Mouse (Mus musculus) cerebellum, adult 2 months (tissue): ENCODE results near the gene Gas7. TPM values are rescaled to one million over a fixed set of nuclear protein-coding genes. Genes with fewer than 3 reads are reported as not detected.

Experiments
- DNase-seq, 2 experiments: peaks; one replicate each; pipeline ENCODE4 v3.0.0; 2021
- H3K27ac ChIP-seq: fragments of 200-500 bp; 2 replicates; pipeline ENCODE4 v1.5.1; 2012; ENCODE audit warnings: low read length, control low read depth, inconsistent platforms; ENCODE audit not compliant: insufficient read depth
- H3K27me3 ChIP-seq: fragments of 200-500 bp; 2 replicates; pipeline ENCODE4 v1.6.1; 2012; ENCODE audit warnings: inconsistent platforms, mild to moderate bottlenecking, low read length, moderate library complexity; ENCODE audit not compliant: control insufficient read depth, insufficient read depth
- H3K4me1 ChIP-seq: fragments of 200-500 bp; 2 replicates; pipeline ENCODE4 v1.6.1; 2011; ENCODE audit warnings: low read length; ENCODE audit not compliant: control insufficient read depth, insufficient read depth
- H3K4me3 ChIP-seq: fragments of 200-500 bp; replicated peaks from 2 replicates; pipeline ENCODE3; 2011; ENCODE audit warnings: mild to moderate bottlenecking, low read depth, low read length, control low read depth; ENCODE audit not compliant: insufficient read depth
- CTCF ChIP-seq: fragments of 200-500 bp; IDR thresholded peaks from 2 replicates; pipeline ENCODE4 v1.5.1; 2011; ENCODE audit warnings: low read depth, mild to moderate bottlenecking, control low read depth, low read length, moderate library complexity, borderline replicate concordance; ENCODE audit not compliant: insufficient read depth
- POLR2A ChIP-seq: fragments of 200-500 bp; IDR thresholded peaks from 2 replicates; pipeline ENCODE4 v1.6.1; 2011; ENCODE audit warnings: low read length, control low read depth, borderline replicate concordance; ENCODE audit not compliant: insufficient read depth
- WGBS: fragments of 180-500 bp; shearing (Covaris S2); methylation state at CpG from one replicate; pipeline ENCODE4 v1.1.7; 2018; 5-methylcytosine and 5-hydroxymethylcytosine counted together
- polyA plus RNA-seq: library from polyadenylated mRNA; depleted of rRNA; stranded (reverse); fragments of >200 nt; gene quantifications from 2 replicates; pipeline ENCODE4 v1.2.3, GENCODE M21; 2012

Gas7 gene
- polyA plus RNA-seq, 1 experiment, result 182 TPM

DNA sequence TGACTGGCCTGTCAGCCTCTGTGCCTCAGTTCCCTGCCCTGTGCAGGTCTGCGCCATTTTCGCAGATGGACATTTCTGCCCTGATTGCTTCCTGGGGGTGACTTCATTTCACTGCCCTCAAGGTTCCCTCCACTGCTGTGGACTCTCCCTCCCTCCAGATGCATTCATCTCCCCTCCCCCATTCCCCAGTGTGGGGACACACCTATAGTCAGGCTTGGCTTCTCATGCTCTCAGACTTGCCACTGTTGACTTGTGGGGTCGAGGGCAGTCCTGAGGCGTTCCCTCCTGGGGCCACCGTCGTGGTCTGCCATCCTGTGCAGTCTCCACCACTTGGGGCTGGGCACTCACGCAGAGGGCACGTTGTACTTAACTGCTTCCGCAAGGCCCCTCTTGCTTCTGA lies 201.6 kb downstream of the Gas7 start:
- Histone ChIP-seq H3K4me3 (peak overlapping the region; percentile 13), H3K4me1 (peaks cover 62% of the 10 kb centered on the region), H3K27ac (peak overlapping the region; percentile 87), H3K27me3 (no peaks in the 10 kb centered on the region)
- DNase-seq, result no peak
- TF ChIP-seq CTCF (no peak), POLR2A (0 out of 2 replicates have a peak, but pooled peaks have one; percentile 18)
- WGBS, result 55% methylated on average over 9 of the region's 9 CpGs

- TF ChIP-seq CTCF (peak; percentile 79), POLR2A (no peak)
- Histone ChIP-seq H3K27me3 (no peaks in the 10 kb centered on the region), H3K27ac (peak overlapping the region; percentile 87), H3K4me3 (peak overlapping the region; percentile 27), H3K4me1 (peaks cover 72% of the 10 kb centered on the region)
- WGBS, result 28% methylated on average over 11 of the region's 11 CpGs
- peak; percentile 69 to 76 for DNase-seq
These were observed 202.6 kb downstream of the Gas7 start for GRCm38 (mm10) chr11:67657685-67658382.

- H3K4me3 ChIP-seq, result no peak overlapping the region
- peak overlapping the region; percentile 83 for H3K27ac ChIP-seq
- no peak for TF ChIP-seq CTCF
- no peak for TF ChIP-seq POLR2A
- H3K27me3 ChIP-seq, result no peaks in the 10 kb centered on the region
- WGBS, result 87% methylated on average over 8 of the region's 8 CpGs
- no peak for DNase-seq
- peaks cover 82% of the 10 kb centered on the region for H3K4me1 ChIP-seq
These were observed 206.2 kb downstream of the Gas7 start for GRCm38 (mm10) chr11:67661465-67661864.

DNA sequence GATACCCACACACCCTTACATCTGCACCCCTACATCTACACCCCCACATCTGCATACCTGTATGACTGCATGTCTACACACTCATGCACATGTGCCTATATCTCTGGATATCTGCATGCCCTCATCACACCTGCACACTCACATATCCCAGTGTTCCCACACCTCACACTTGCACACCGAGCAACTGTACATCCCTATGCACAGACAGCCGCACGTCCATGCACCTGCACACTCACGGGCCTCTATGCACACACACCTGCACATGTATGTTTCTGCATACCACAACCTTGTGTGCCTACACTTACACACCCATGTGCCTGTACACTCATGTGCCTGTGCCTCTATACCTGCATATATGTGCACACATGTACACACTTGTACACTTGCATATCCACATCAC lies 208.2 kb downstream of the Gas7 start:
- H3K27ac ChIP-seq, result peak overlapping the region; percentile 76
- peaks cover 78% of the 10 kb centered on the region for H3K4me1 ChIP-seq
- no peak for TF ChIP-seq CTCF
- no peak for TF ChIP-seq POLR2A
- no peak overlapping the region for H3K4me3 ChIP-seq
- no peaks in the 10 kb centered on the region for H3K27me3 ChIP-seq
- DNase-seq, result no peak
- 90% methylated on average over 4 of the region's 4 CpGs for WGBS

DNA sequence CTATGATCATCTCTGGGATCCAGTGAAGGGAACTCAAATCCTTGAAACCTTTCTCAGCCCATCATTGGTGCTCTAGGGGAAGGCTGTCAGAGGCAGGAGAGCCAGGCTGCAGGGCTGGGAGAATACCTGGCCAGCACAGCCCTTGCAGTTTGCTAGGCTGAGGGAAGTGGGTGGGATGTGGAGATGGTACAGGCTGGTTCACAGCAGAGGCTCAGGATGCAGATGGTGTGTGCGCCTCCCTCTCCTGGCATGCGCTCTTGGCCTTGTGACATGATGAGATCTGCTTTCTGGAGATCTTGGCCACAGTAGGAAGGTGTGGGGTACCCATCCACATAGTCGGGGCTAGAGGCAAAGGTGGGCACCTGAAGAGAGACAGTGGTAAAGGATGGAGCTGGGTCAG lies 209.0 kb downstream of the Gas7 start:
- TF ChIP-seq CTCF (no peak), POLR2A (peak; percentile 53; the same call in 1 of the 2 replicates)
- WGBS, result 19% methylated on average over 3 of the region's 3 CpGs
- H3K27me3 ChIP-seq, result no peaks in the 10 kb centered on the region
- H3K27ac ChIP-seq, result peak overlapping the region; percentile 90
- H3K4me3 ChIP-seq, result no peak overlapping the region
- peaks cover 78% of the 10 kb centered on the region for H3K4me1 ChIP-seq
- DNase-seq, result peak; percentile 86 to 92

DNA sequence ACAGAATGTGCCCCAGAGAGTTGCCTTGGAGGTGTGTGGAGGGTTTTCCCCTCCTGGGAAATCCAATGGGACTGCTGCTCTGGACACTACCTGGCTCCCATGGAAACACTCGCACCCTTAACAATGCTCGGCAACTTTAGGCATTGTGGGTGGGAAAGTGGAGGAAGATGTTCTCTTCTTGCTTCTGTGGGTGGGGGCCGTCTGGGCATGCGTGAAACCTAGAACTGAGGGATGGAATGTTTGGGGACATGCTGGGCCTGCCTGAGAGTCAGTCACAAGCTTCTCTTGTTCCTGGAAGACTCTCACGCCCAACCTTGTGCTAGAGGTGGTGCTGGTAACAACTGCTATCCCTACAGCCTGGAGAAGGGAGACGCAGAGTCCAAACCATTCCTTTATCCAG lies 209.7 kb downstream of the Gas7 start:
- WGBS, result 92% methylated on average over 6 of the region's 6 CpGs
- no peak overlapping the region for H3K4me3 ChIP-seq
- peaks cover 77% of the 10 kb centered on the region for H3K4me1 ChIP-seq
- H3K27ac ChIP-seq, result peak overlapping the region; percentile 90
- TF ChIP-seq CTCF (no peak), POLR2A (no peak)
- DNase-seq, result no peak
- H3K27me3 ChIP-seq, result no peaks in the 10 kb centered on the region

DNA sequence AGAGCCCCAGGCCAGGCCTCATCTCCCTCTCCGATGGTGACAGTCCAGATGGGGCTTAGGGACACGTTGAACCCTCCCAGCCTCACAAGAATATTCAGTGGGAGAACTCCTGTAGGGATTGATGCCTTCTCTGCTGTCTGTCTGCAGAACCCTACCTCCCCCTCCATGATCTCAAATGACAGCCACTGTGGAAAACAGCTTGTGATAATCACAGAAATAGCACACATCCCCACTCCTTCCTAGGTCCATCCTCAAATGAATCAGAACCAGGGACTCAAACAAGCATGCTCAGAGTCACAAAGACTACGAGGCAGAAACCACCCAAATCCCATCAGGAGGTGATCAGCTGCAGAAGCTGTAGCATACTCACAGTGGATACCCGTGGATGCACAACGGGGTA lies 210.9 kb downstream of the Gas7 start:
- H3K27ac ChIP-seq, result peak overlapping the region; percentile 90
- 75% methylated on average over 5 of the region's 5 CpGs for WGBS
- DNase-seq, result no peak
- TF ChIP-seq POLR2A (0 out of 2 replicates have a peak, but pooled peaks have one; percentile 8), CTCF (no peak)
- H3K4me1 ChIP-seq, result peaks cover 85% of the 10 kb centered on the region
- no peak overlapping the region for H3K4me3 ChIP-seq
- no peaks in the 10 kb centered on the region for H3K27me3 ChIP-seq
